Mouse (Mus musculus): ENCODE results near the gene Inpp5d. TPM values are rescaled to one million over a fixed set of nuclear protein-coding genes. Genes with fewer than 3 reads are reported as not detected.

Inpp5d gene
- 6.4 and 9.8 TPM in 2 replicates for total RNA-seq (2014; rRNA removed)
- 2.6 and 3.1 TPM in 2 replicates for polyA plus RNA-seq (2015; fragmentation: Nextera tagmentation; extraction: Ambion mirVana)

DNA sequence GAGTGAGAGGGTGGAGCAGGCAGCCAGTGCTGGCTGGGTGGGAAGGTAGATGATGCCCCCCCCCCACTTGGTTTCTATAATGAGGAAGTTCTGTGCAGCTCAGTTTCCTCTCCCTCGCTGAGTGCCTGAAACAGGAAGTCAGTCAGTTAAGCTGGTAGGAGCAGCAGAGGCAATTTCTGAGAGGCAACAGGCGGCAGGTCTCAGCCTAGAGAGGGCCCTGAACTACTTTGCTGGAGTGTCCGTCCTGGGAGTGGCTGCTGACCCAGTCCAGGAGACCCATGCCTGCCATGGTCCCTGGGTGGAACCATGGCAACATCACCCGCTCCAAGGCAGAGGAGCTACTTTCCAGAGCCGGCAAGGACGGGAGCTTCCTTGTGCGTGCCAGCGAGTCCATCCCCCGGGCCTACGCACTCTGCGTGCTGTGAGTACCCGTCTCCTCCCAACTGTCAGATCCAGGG is at the start of gene Inpp5d:
Gene Inpp5d (plus strand): TSS at position 102 of the 458 bp plus-strand sequence.
- Histone ChIP-seq H3K36me3 (ENCODE audit: insufficient read depth, low read length) (no peaks in the 10 kb centered on the region), H3K4me1 (ENCODE audit: insufficient read depth, low read length) (no peaks in the 10 kb centered on the region), H3K9me3 (ENCODE audit: low read length) (no peaks in the 10 kb centered on the region), H3K4me3 (ENCODE audit: low read depth, low read length) (peak within 1 kb of the TSS; percentile 5; the same call in 1 of the 2 replicates), H3K9ac (replicated peaks; ENCODE audit: low read length, poor library complexity, severe bottlenecking) (no peak within 1 kb of the TSS), H3K4me2 (ENCODE audit: low read depth, low read length, poor library complexity, severe bottlenecking) (peak within 1 kb of the TSS; percentile 9; the same call in 1 of the 2 replicates), H3K27ac (ENCODE audit: low read depth, low read length) (no peak within 1 kb of the TSS), H3K27me3 (ENCODE audit: insufficient read depth, low read length) (no peaks in the 10 kb centered on the region)
- 87% methylated on average over 12 of the region's 12 CpGs for WGBS
- ATAC-seq (ENCODE audit: low FRiP score): no peak
- no peak for TF ChIP-seq CTCF (IDR thresholded peaks at IDR 0.05)
- no peak for DNase-seq (ENCODE audit: low spot score)

DNA sequence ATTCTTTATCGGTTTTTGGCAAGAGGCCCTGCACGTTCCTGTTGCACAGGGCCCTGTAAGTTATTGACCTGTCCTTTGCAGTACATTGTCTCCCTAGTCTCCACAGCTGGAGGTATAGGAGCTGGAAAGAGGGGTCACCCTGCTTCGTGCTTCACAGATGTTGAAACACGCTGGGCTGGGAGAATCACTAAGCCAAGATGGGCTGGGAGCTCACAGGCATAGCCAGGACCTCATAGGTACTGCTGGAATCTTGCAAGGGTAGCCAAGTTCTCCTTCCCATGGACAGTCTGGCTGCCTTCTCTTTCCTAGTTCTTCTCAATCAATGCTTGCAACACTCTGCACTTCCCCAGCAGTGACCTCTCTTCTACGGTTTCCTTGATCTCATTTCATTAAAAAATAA is 46.9 kb upstream of the Inpp5d start:
- WGBS: 82% methylated on average over 5 of the region's 5 CpGs
- no peak for TF ChIP-seq CTCF (IDR thresholded peaks at IDR 0.05)
- ATAC-seq (ENCODE audit: low FRiP score) (no peak), DNase-seq (ENCODE audit: low spot score) (no peak)
- Histone ChIP-seq H3K4me3 (ENCODE audit: low read depth, low read length) (no peak overlapping the region), H3K4me2 (ENCODE audit: low read depth, low read length, poor library complexity, severe bottlenecking) (no peak overlapping the region), H3K27me3 (ENCODE audit: insufficient read depth, low read length) (no peaks in the 10 kb centered on the region), H3K9me3 (ENCODE audit: low read length) (no peaks in the 10 kb centered on the region), H3K4me1 (ENCODE audit: insufficient read depth, low read length) (peaks cover 4% of the 10 kb centered on the region; the same call in 1 of the 2 replicates), H3K27ac (ENCODE audit: low read depth, low read length) (no peak overlapping the region), H3K36me3 (ENCODE audit: insufficient read depth, low read length) (no peaks in the 10 kb centered on the region), H3K9ac (replicated peaks; ENCODE audit: low read length, poor library complexity, severe bottlenecking) (no peak overlapping the region)

DNA sequence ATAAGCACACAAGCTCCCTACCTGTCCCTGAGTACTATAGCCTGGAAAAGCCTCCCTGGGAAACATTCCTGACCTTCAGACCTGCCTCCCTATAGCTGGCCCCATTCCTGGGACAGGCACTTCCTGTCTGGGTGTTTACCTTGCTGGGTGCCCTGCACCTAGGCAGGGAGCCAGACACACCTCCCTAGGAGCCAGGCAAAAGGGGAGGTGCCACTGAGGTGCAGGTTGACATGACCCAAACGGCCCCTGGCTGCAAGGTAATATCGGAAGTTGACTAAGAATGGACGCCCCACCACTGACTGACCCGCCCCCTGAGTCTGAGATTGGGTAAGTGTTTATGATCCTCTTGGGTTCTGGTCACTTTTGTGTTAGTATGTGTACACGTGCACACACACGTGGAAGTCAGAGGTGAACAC is 46.3 kb upstream of the Inpp5d start, which contains the start of gene Ngef:
Gene Ngef (minus strand): TSS at position 71 of the 416 bp plus-strand sequence.
- Histone ChIP-seq H3K4me2 (ENCODE audit: low read depth, low read length, poor library complexity, severe bottlenecking) (no peak within 1 kb of the TSS), H3K27ac (ENCODE audit: low read depth, low read length) (no peak within 1 kb of the TSS; the same call in 1 of the 2 replicates), H3K36me3 (ENCODE audit: insufficient read depth, low read length) (no peaks in the 10 kb centered on the region), H3K4me1 (ENCODE audit: insufficient read depth, low read length) (peaks cover 4% of the 10 kb centered on the region; the same call in 1 of the 2 replicates), H3K27me3 (ENCODE audit: insufficient read depth, low read length) (no peaks in the 10 kb centered on the region), H3K4me3 (ENCODE audit: low read depth, low read length) (no peak within 1 kb of the TSS), H3K9ac (replicated peaks; ENCODE audit: low read length, poor library complexity, severe bottlenecking) (no peak within 1 kb of the TSS), H3K9me3 (ENCODE audit: low read length) (no peaks in the 10 kb centered on the region)
- no peak for TF ChIP-seq CTCF (IDR thresholded peaks at IDR 0.05)
- DNase-seq (ENCODE audit: low spot score) (no peak), ATAC-seq (ENCODE audit: low FRiP score) (no peak)
- 80% methylated on average over 6 of the region's 6 CpGs for WGBS

DNA sequence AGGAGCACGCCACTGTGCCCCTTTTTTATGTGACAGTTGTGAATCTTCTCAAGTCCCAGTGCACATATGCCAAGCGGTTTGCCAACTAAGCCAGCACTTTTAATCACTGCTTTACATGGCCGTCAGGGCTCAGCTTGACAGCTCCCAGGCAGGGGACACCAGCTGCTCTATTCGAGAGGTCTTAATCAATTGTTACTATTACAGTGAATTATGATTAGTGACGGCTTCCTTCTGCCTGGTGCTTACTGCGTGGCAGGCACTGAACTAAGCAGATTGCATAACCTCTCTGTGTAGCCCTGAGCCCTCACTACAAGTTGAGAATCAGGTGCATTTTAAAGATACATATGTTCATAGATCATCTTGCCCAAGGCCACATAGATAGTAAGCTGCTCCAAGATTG is 45.8 kb upstream of the Inpp5d start:
- no peak overlapping the region for H3K4me2 ChIP-seq (ENCODE audit: low read depth, low read length, poor library complexity, severe bottlenecking)
- no peaks in the 10 kb centered on the region for H3K27me3 ChIP-seq (ENCODE audit: insufficient read depth, low read length)
- peaks cover 4% of the 10 kb centered on the region; the same call in 1 of the 2 replicates for H3K4me1 ChIP-seq (ENCODE audit: insufficient read depth, low read length)
- peak; percentile 74 for DNase-seq (ENCODE audit: low spot score)
- TF ChIP-seq CTCF (IDR thresholded peaks at IDR 0.05): no peak
- H3K27ac ChIP-seq (ENCODE audit: low read depth, low read length): no peak overlapping the region; the same call in 1 of the 2 replicates
- no peak overlapping the region for H3K4me3 ChIP-seq (ENCODE audit: low read depth, low read length)
- H3K36me3 ChIP-seq (ENCODE audit: insufficient read depth, low read length): no peaks in the 10 kb centered on the region
- peak; percentile 77 for ATAC-seq (ENCODE audit: low FRiP score)
- WGBS: 30% methylated on average over 6 of the region's 6 CpGs
- no peak overlapping the region for H3K9ac ChIP-seq (replicated peaks; ENCODE audit: low read length, poor library complexity, severe bottlenecking)
- no peaks in the 10 kb centered on the region for H3K9me3 ChIP-seq (ENCODE audit: low read length)

DNA sequence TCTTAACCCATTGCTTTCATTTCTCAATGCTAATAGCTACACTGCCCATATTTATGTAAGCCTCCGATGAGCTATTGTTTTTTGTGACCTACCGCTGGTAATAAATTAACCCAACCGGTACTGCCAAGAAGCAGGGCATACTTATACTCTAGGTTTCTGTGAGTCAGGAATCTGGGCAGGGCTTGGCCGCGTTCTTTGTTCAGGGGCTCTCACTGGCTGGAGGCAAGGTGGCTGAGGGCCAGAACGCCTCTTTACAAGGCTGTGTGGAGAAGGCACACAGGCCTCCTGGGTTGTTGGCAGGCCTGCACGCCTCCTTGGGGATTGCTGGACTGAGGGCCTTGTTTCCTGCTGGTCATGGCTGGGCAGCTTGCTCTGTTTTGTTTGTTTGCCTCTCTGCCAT is 45.3 kb upstream of the Inpp5d start:
- Histone ChIP-seq H3K4me2 (ENCODE audit: low read depth, low read length, poor library complexity, severe bottlenecking) (no peak overlapping the region), H3K36me3 (ENCODE audit: insufficient read depth, low read length) (no peaks in the 10 kb centered on the region), H3K27ac (ENCODE audit: low read depth, low read length) (no peak overlapping the region), H3K4me3 (ENCODE audit: low read depth, low read length) (no peak overlapping the region), H3K9ac (replicated peaks; ENCODE audit: low read length, poor library complexity, severe bottlenecking) (no peak overlapping the region), H3K9me3 (ENCODE audit: low read length) (no peaks in the 10 kb centered on the region), H3K27me3 (ENCODE audit: insufficient read depth, low read length) (no peaks in the 10 kb centered on the region), H3K4me1 (ENCODE audit: insufficient read depth, low read length) (peaks cover 4% of the 10 kb centered on the region; the same call in 1 of the 2 replicates)
- ATAC-seq (ENCODE audit: low FRiP score): peak; percentile 34
- DNase-seq (ENCODE audit: low spot score): peak; percentile 76
- no peak for TF ChIP-seq CTCF (IDR thresholded peaks at IDR 0.05)
- WGBS: 43% methylated on average over 7 of the region's 7 CpGs

DNA sequence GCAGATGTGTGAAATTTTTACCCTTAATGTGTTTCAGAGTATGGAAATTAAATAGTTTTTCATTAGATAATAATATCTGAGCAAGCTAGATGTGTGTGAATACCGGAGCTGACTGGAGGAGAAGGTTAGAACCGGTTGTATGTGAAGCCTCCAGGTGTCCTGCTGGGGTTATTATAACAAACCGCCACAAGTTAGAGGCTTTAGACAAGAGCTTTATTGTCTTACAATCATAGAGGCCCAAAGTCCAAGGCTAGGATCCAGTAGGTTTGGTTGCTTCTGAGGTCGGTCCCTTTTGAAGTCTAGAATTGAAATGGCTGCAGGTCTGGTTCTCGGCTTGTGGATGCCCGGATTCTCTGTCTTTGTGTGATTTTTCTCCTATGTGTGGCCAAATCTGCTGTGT is 41.1 kb upstream of the Inpp5d start:
- 86% methylated on average over 6 of the region's 6 CpGs for WGBS
- no peaks in the 10 kb centered on the region for H3K27me3 ChIP-seq (ENCODE audit: insufficient read depth, low read length)

More for the DNA sequence above, 41.1 kb upstream of the Inpp5d start:
- no peak for TF ChIP-seq CTCF (IDR thresholded peaks at IDR 0.05)
- no peak overlapping the region for H3K9ac ChIP-seq (replicated peaks; ENCODE audit: low read length, poor library complexity, severe bottlenecking)
- no peaks in the 10 kb centered on the region for H3K9me3 ChIP-seq (ENCODE audit: low read length)
- no peaks in the 10 kb centered on the region for H3K36me3 ChIP-seq (ENCODE audit: insufficient read depth, low read length)
- H3K4me1 ChIP-seq (ENCODE audit: insufficient read depth, low read length): peaks cover 4% of the 10 kb centered on the region; the same call in 1 of the 2 replicates
- ATAC-seq (ENCODE audit: low FRiP score): no peak
- H3K4me3 ChIP-seq (ENCODE audit: low read depth, low read length): no peak overlapping the region
- no peak for DNase-seq (ENCODE audit: low spot score)
- H3K4me2 ChIP-seq (ENCODE audit: low read depth, low read length, poor library complexity, severe bottlenecking): no peak overlapping the region
- H3K27ac ChIP-seq (ENCODE audit: low read depth, low read length): no peak overlapping the region

All from midbrain, postnatal 0 days (tissue).